Mouse (Mus musculus) MEL (cell line): Measurements from ENCODE around the gene Taf6l. TPM values are rescaled to one million over a fixed set of nuclear protein-coding genes. Genes with fewer than 3 reads are reported as not detected.
A peak's percentile ranks its signal among the peaks of the same experiment; 100 is the strongest.

ENCODE experiments used
- DNase-seq: peaks from one replicate; pipeline ENCODE4 v3.0.0; 2011; ENCODE audit warnings: low read depth, low spot score
- H3K27ac ChIP-seq: 2 replicates; pipeline ENCODE4 v1.5.1; 2012; ENCODE audit warnings: low read depth, mild to moderate bottlenecking, control low read depth, low read length, moderate library complexity; ENCODE audit not compliant: control insufficient read depth
- H3K27me3 ChIP-seq, 2 experiments: fragments of 150-350 bp in 1 of 2; sonication (generic) in 1 of 2; 2 replicates each; pipeline ENCODE4 v1.6.1; 2012; ENCODE audit warnings: low read length in 2 of 2, mild to moderate bottlenecking in 2 of 2, improper control_type of control experiment in 1 of 2, moderate library complexity in 1 of 2; ENCODE audit not compliant: insufficient read depth in 2 of 2, control insufficient read depth in 1 of 2
- H3K36me3 ChIP-seq, 2 experiments: 2 replicates each; pipeline ENCODE4 v1.6.1; 2012 to 2014; ENCODE audit warnings: low read length in 2 of 2, improper control_type of control experiment in 1 of 2, inconsistent platforms in 1 of 2, mild to moderate bottlenecking in 1 of 2; ENCODE audit not compliant: insufficient read depth in 2 of 2, control insufficient read depth in 1 of 2
- H3K4me1 ChIP-seq, 2 experiments: fragments of 150-350 bp in 1 of 2; sonication (generic) in 1 of 2; 2 replicates each; pipeline ENCODE4 v1.6.1; 2012; ENCODE audit warnings: low read length in 2 of 2, improper control_type of control experiment in 1 of 2, mild to moderate bottlenecking in 1 of 2; ENCODE audit not compliant: insufficient read depth in 2 of 2, control insufficient read depth in 1 of 2
- H3K4me3 ChIP-seq, 2 experiments: fragments of 150-350 bp in 1 of 2; sonication (generic) in 1 of 2; 2 replicates each; pipeline ENCODE4 v1.5.1; 2012; ENCODE audit warnings: low read depth in 2 of 2, low read length in 2 of 2, mild to moderate bottlenecking in 2 of 2, moderate library complexity in 2 of 2, control low read depth in 1 of 2, improper control_type of control experiment in 1 of 2; ENCODE audit not compliant: control insufficient read depth in 1 of 2, insufficient read depth in 1 of 2
- H3K79me2 ChIP-seq: 2 replicates; pipeline ENCODE4 v1.6.1; 2012; ENCODE audit warnings: mild to moderate bottlenecking, low read length, moderate library complexity; ENCODE audit not compliant: control insufficient read depth, poor library complexity, insufficient read depth
- H3K9ac ChIP-seq: 2 replicates; pipeline ENCODE4 v1.6.1; 2012; ENCODE audit warnings: low read depth, mild to moderate bottlenecking, control low read depth, low read length, moderate library complexity; ENCODE audit not compliant: control insufficient read depth, poor library complexity, severe bottlenecking
- H3K9me3 ChIP-seq: fragments of 150-350 bp; sonication (generic); replicated peaks from 2 replicates; pipeline ENCODE4 v1.6.1; 2012; ENCODE audit warnings: mild to moderate bottlenecking, low read length, improper control_type of control experiment, moderate library complexity; ENCODE audit not compliant: insufficient read depth
- CHD1 ChIP-seq: IDR thresholded peaks from 2 replicates; pipeline ENCODE4 v1.6.1; 2012; ENCODE audit warnings: low read depth, mild to moderate bottlenecking, inconsistent platforms, low read length, improper control_type of control experiment
- CHD2 ChIP-seq: IDR thresholded peaks from 2 replicates; pipeline ENCODE4 v1.6.1; 2011; ENCODE audit warnings: low read length, improper control_type of control experiment
- EP300 ChIP-seq, 2 experiments: IDR thresholded peaks; 2 replicates each; pipeline ENCODE4 v1.6.1; 2011; ENCODE audit warnings: improper control_type of control experiment in 2 of 2, low read length in 2 of 2, low read depth in 1 of 2, mild to moderate bottlenecking in 1 of 2
- ETS1 ChIP-seq: IDR thresholded peaks from 2 replicates; pipeline ENCODE4 v1.6.1; 2012; ENCODE audit warnings: low read depth, mild to moderate bottlenecking, inconsistent platforms, low read length, improper control_type of control experiment, moderate library complexity
- HCFC1 ChIP-seq: IDR thresholded peaks from 2 replicates; pipeline ENCODE4 v1.6.1; 2012; ENCODE audit warnings: low read depth, mild to moderate bottlenecking, inconsistent platforms, low read length, improper control_type of control experiment, moderate library complexity
- MAFK ChIP-seq: IDR thresholded peaks from 2 replicates; pipeline ENCODE4 v1.6.1; 2011; ENCODE audit warnings: low read depth, mild to moderate bottlenecking, low read length, improper control_type of control experiment, borderline replicate concordance
- MAX ChIP-seq: IDR thresholded peaks from 2 replicates; pipeline ENCODE4 v1.6.1; 2011; ENCODE audit warnings: low read length, improper control_type of control experiment
- MEF2A ChIP-seq: IDR thresholded peaks from 2 replicates; pipeline ENCODE4 v1.6.1; 2014; ENCODE audit warnings: low read depth, mild to moderate bottlenecking, inconsistent platforms, low read length, improper control_type of control experiment; ENCODE audit not compliant: poor library complexity, insufficient replicate concordance, severe bottlenecking; ENCODE audit errors: extremely low read depth
- NRF1 ChIP-seq: IDR thresholded peaks from 2 replicates; pipeline ENCODE4 v1.6.1; 2014; ENCODE audit warnings: low read depth, mild to moderate bottlenecking, inconsistent platforms, low read length, improper control_type of control experiment, moderate library complexity; ENCODE audit not compliant: poor library complexity, insufficient read depth, severe bottlenecking
- POLR2AphosphoS2 ChIP-seq: IDR thresholded peaks from 2 replicates; pipeline ENCODE4 v1.6.1; 2011; ENCODE audit warnings: low read length, improper control_type of control experiment
- RAD21 ChIP-seq: IDR thresholded peaks from 2 replicates; pipeline ENCODE4 v1.6.1; 2011; ENCODE audit warnings: mild to moderate bottlenecking, low read depth, low read length, improper control_type of control experiment
- SIN3A ChIP-seq: IDR thresholded peaks from 2 replicates; pipeline ENCODE4 v1.6.1; 2012; ENCODE audit warnings: low read length, improper control_type of control experiment, inconsistent platforms
- SMC3 ChIP-seq: IDR thresholded peaks from 2 replicates; pipeline ENCODE4 v1.6.1; 2011; ENCODE audit warnings: low read depth, low read length, improper control_type of control experiment
- TAL1 ChIP-seq: IDR thresholded peaks from 2 replicates; pipeline ENCODE4 v1.6.1; 2012; ENCODE audit warnings: mild to moderate bottlenecking, inconsistent platforms, low read length, moderate library complexity, mixed read lengths
- TBP ChIP-seq: IDR thresholded peaks from 2 replicates; pipeline ENCODE4 v1.8.0; 2011; ENCODE audit warnings: low read depth, low read length, improper control_type of control experiment
- TCF12 ChIP-seq: IDR thresholded peaks from 2 replicates; pipeline ENCODE4 v1.6.1; 2014; ENCODE audit warnings: low read depth, mild to moderate bottlenecking, inconsistent platforms, low read length, improper control_type of control experiment, moderate library complexity
- USF2 ChIP-seq, 2 experiments: IDR thresholded peaks; 2 replicates each; pipeline ENCODE4 v1.6.1; 2011 to 2012; ENCODE audit warnings: improper control_type of control experiment in 2 of 2, low read length in 2 of 2, borderline replicate concordance in 1 of 2, inconsistent platforms in 1 of 2, low read depth in 1 of 2, mild to moderate bottlenecking in 1 of 2; ENCODE audit not compliant: insufficient read depth in 1 of 2
- ZKSCAN1 ChIP-seq: IDR thresholded peaks from 2 replicates; pipeline ENCODE4 v1.6.1; 2012; ENCODE audit warnings: low read depth, mild to moderate bottlenecking, inconsistent platforms, low read length, improper control_type of control experiment, moderate library complexity
- ZMIZ1 ChIP-seq: IDR thresholded peaks from 2 replicates; pipeline ENCODE4 v1.6.1; 2012; ENCODE audit warnings: low read depth, mild to moderate bottlenecking, inconsistent platforms, low read length, improper control_type of control experiment, moderate library complexity
- ZNF384 ChIP-seq: IDR thresholded peaks from 2 replicates; pipeline ENCODE4 v1.6.1; 2012; ENCODE audit warnings: low read depth, mild to moderate bottlenecking, inconsistent platforms, low read length, improper control_type of control experiment
- polyA plus RNA-seq, 2 experiments: library from polyadenylated mRNA; stranded (reverse) in 1 of 2; unstranded in 1 of 2; fragments of >175 nt in 1 of 2; fragments of >200 nt in 1 of 2; gene quantifications; 2 replicates each; pipeline versions ENCODE4 v1.2.1 to v1.2.4; 2012; ENCODE audit warnings: low replicate concordance in 2 of 2, low read depth in 1 of 2; ENCODE audit not compliant: insufficient read length in 2 of 2, insufficient read depth in 1 of 2, missing spikeins in 1 of 2
- total RNA-seq: library from RNA; depleted of rRNA; stranded (reverse); fragments of 300-350 nt; gene quantifications from 2 replicates; pipeline ENCODE4 v1.2.3, GENCODE M21; 2012

Gene Taf6l
- total and polyA plus RNA-seq, 3 experiments = 18.3 to 25.5 TPM; not detected in 1

GRCm38 (mm10) chr19:8772996-8773395 is 13.2 kb downstream of the Taf6l start (continued):
- TF ChIP-seq MAFK (no peak), SIN3A (peak; percentile 84)

- Histone ChIP-seq H3K36me3 (peaks cover 19 to 23% of the 10 kb centered on the region in 2 experiments), H3K9ac (no peak within 1 kb of the TSS), H3K79me2 (peaks cover 21% of the 10 kb centered on the region), H3K4me1 (peaks cover 0 to 14% of the 10 kb centered on the region in 2 experiments; a peak in 2 of 4 replicates), H3K27ac (no peak within 1 kb of the TSS), H3K27me3 (no peaks in the 10 kb centered on the region), H3K9me3 (no peaks in the 10 kb centered on the region), H3K4me3 (no peak within 1 kb of the TSS)
- no peak for DNase-seq
- TF ChIP-seq CHD2 (no peak), TBP (no peak), SIN3A (no peak), SMC3 (no peak), EP300 (IDR thresholded peaks at IDR 0.05; ENCODE audit: low read depth in 1 of 2, low read length in 2 of 2) (no peak), MAFK (no peak), USF2 (IDR thresholded peaks at IDR 0.05; ENCODE audit: borderline replicate concordance in 1 of 2, insufficient read depth in 1 of 2, low read depth in 1 of 2, low read length in 2 of 2) (no peak), RAD21 (no peak), POLR2AphosphoS2 (no peak), MAX (no peak), NRF1 (no peak), MEF2A (no peak)
Observed at GRCm38 (mm10) chr19:8770567-8771270, 15.5 kb downstream of the Taf6l start, which contains the start of gene Tmem223. Gene Tmem223, plus strand, starts transcription at chr19:8770996.

GRCm38 (mm10) chr19:8765562-8765961 is 20.7 kb downstream of the Taf6l start:
- Histone ChIP-seq H3K4me3 (no peak overlapping the region), H3K36me3 (peaks cover under 1 to 48% of the 10 kb centered on the region in 2 experiments), H3K27ac (no peak overlapping the region), H3K27me3 (no peaks in the 10 kb centered on the region), H3K9ac (no peak overlapping the region), H3K79me2 (peaks cover 21% of the 10 kb centered on the region), H3K9me3 (no peaks in the 10 kb centered on the region), H3K4me1 (no peaks in the 10 kb centered on the region)
- DNase-seq = no peak
- TF ChIP-seq HCFC1 (no peak), CHD1 (no peak), ETS1 (no peak), CHD2 (no peak), EP300 (IDR thresholded peaks at IDR 0.05; ENCODE audit: low read depth in 1 of 2, low read length in 2 of 2) (no peak), TCF12 (no peak), SIN3A (no peak), ZNF384 (no peak), USF2 (IDR thresholded peaks at IDR 0.05; ENCODE audit: borderline replicate concordance in 1 of 2, insufficient read depth in 1 of 2, low read depth in 1 of 2, low read length in 2 of 2) (no peak), TAL1 (no peak), ZKSCAN1 (no peak), ZMIZ1 (no peak)
